Mouse (Mus musculus): ENCODE measurements at regions not wholly inside any gene's neighbourhood (a gene's known extent, or its start where the extent isn't known, plus 50 kb on each side); places are given as distances from the start of the nearest gene placed in this dataset.
"Not testable (repeated sequence)": the region's sequence is repeated elsewhere in the genome, so short reads cannot be mapped to it uniquely, and the experiment has no call there.

GRCm38 (mm10) chr8:118209301-118209700 is 74.2 kb upstream of the Cdh13 start:
- not testable (repeated sequence) for DNase-seq (ENCODE audit: low read depth)

- no peak for DNase-seq (ENCODE audit: low read depth)
Measured at GRCm38 (mm10) chr8:118190866-118191265, 92.7 kb upstream of the Cdh13 start.

- no peak for DNase-seq (ENCODE audit: low read depth)
Measured at GRCm38 (mm10) chr8:118189226-118189625, 94.3 kb upstream of the Cdh13 start.

GRCm38 (mm10) chr8:118169001-118169413 is 114.5 kb upstream of the Cdh13 start:
- no peak for DNase-seq (ENCODE audit: low read depth)

GRCm38 (mm10) chr8:118162171-118162570 is 121.4 kb upstream of the Cdh13 start:
- no peak for DNase-seq (ENCODE audit: low read depth)

GRCm38 (mm10) chr8:118147359-118148205 is 136.0 kb upstream of the Cdh13 start:
- no peak for DNase-seq (ENCODE audit: low read depth)

GRCm38 (mm10) chr8:118144546-118144945 is 139.0 kb upstream of the Cdh13 start:
- DNase-seq (ENCODE audit: low read depth), result no peak

- no peak for DNase-seq (ENCODE audit: low read depth)
Measured at GRCm38 (mm10) chr8:118142311-118142710, 141.2 kb upstream of the Cdh13 start.

GRCm38 (mm10) chr8:118139928-118140327 is 143.6 kb upstream of the Cdh13 start:
- DNase-seq (ENCODE audit: low read depth), result no peak

- no peak for DNase-seq (ENCODE audit: low read depth)
Measured at GRCm38 (mm10) chr8:118137846-118138245, 145.7 kb upstream of the Cdh13 start.

GRCm38 (mm10) chr8:118124993-118125392 is 158.5 kb upstream of the Cdh13 start:
- no peak for DNase-seq (ENCODE audit: low read depth)

- no peak for DNase-seq (ENCODE audit: low read depth)
Measured at GRCm38 (mm10) chr8:118114253-118114652, 169.3 kb upstream of the Cdh13 start.

- DNase-seq (ENCODE audit: low read depth), result no peak
Measured at GRCm38 (mm10) chr8:118104464-118105050, 179.0 kb upstream of the Cdh13 start.

- DNase-seq (ENCODE audit: low read depth), result no peak
Measured at GRCm38 (mm10) chr8:118101346-118101745, 182.2 kb upstream of the Cdh13 start.

GRCm38 (mm10) chr8:118062736-118063135 is 220.8 kb upstream of the Cdh13 start:
- DNase-seq (ENCODE audit: low read depth), result no peak

GRCm38 (mm10) chr8:118056781-118057180 is 226.8 kb upstream of the Cdh13 start:
- no peak for DNase-seq (ENCODE audit: low read depth)

- no peak for DNase-seq (ENCODE audit: low read depth)
Measured at GRCm38 (mm10) chr8:118055536-118055935, 228.0 kb upstream of the Cdh13 start.

- DNase-seq (ENCODE audit: low read depth), result no peak
Measured at GRCm38 (mm10) chr8:118050386-118050785, 233.1 kb upstream of the Cdh13 start.

GRCm38 (mm10) chr8:118042253-118042860 is 240.6 kb upstream of the Mphosph6 start:
- DNase-seq (ENCODE audit: low read depth), result no peak

- peak; percentile 1 for DNase-seq (ENCODE audit: low read depth)
Measured at GRCm38 (mm10) chr8:118041253-118041652, 239.5 kb upstream of the Mphosph6 start.

- DNase-seq (ENCODE audit: low read depth), result no peak
Measured at GRCm38 (mm10) chr8:118037801-118038200, 236.1 kb upstream of the Mphosph6 start.

GRCm38 (mm10) chr8:118034051-118034450 is 232.3 kb upstream of the Mphosph6 start:
- no peak for DNase-seq (ENCODE audit: low read depth)

GRCm38 (mm10) chr8:118031406-118031805 is 229.7 kb upstream of the Mphosph6 start:
- no peak for DNase-seq (ENCODE audit: low read depth)
